Mouse (Mus musculus) myocyte (in vitro differentiated cells): ENCODE results near the gene Adcy9. TPM values are rescaled to one million over a fixed set of nuclear protein-coding genes. Genes with fewer than 3 reads are reported as not detected.
A peak's percentile ranks its signal among the peaks of the same experiment; 100 is the strongest.

Experiments used
- H3K27me3 ChIP-seq: one replicate; pipeline ENCODE4 v1.6.1; 2011; ENCODE audit not compliant: control insufficient read depth, insufficient read depth, insufficient read length
- H3K36me3 ChIP-seq: one replicate; pipeline ENCODE4 v1.6.1; 2011; ENCODE audit not compliant: control insufficient read depth, insufficient read depth
- H3K4me2 ChIP-seq: one replicate; pipeline ENCODE4 v1.6.1; 2011; ENCODE audit warnings: low read depth, control low read depth
- H3K4me3 ChIP-seq: one replicate; pipeline ENCODE4 v1.5.1; 2011; ENCODE audit warnings: mild to moderate bottlenecking, control low read depth, moderate library complexity
- H3K79me2 ChIP-seq: one replicate; pipeline ENCODE4 v1.6.1; 2011; ENCODE audit not compliant: control insufficient read depth, insufficient read depth
- H3ac ChIP-seq: one replicate; pipeline ENCODE4 v1.6.1; 2011; ENCODE audit not compliant: control insufficient read depth, insufficient read length
- CEBPB ChIP-seq: IDR thresholded peaks from 2 replicates; pipeline ENCODE4 v1.6.1; 2011; ENCODE audit warnings: mild to moderate bottlenecking, moderate library complexity; ENCODE audit not compliant: poor library complexity, insufficient read depth, severe bottlenecking
- E2F4 ChIP-seq: IDR thresholded peaks from one replicate; pipeline ENCODE4 v1.6.1; 2011; ENCODE audit warnings: mild to moderate bottlenecking, control low read depth, moderate library complexity; ENCODE audit not compliant: insufficient read depth
- MAX ChIP-seq: IDR thresholded peaks from one replicate; pipeline ENCODE4 v1.6.1; 2011; ENCODE audit warnings: low read depth, mild to moderate bottlenecking, control low read depth
- MYOD1 ChIP-seq, 3 experiments: IDR thresholded peaks; one replicate each; pipeline ENCODE4 v1.6.1; 2011; ENCODE audit warnings: control low read depth in 2 of 3, low read depth in 2 of 3, mild to moderate bottlenecking in 2 of 3, moderate library complexity in 1 of 3; ENCODE audit not compliant: insufficient read length in 2 of 3, control insufficient read depth in 1 of 3
- MYOG ChIP-seq, 3 experiments: IDR thresholded peaks; one replicate each; pipeline ENCODE4 v1.6.1; 2011; ENCODE audit warnings: control low read depth in 2 of 3, low read depth in 2 of 3, mild to moderate bottlenecking in 2 of 3; ENCODE audit not compliant: insufficient read length in 2 of 3, control insufficient read depth in 1 of 3, insufficient read depth in 1 of 3
- POLR2A ChIP-seq: IDR thresholded peaks from one replicate; pipeline ENCODE4 v1.6.1; 2011; ENCODE audit warnings: low read depth, mild to moderate bottlenecking, control low read depth, moderate library complexity; ENCODE audit not compliant: insufficient read length
- POLR2AphosphoS2 ChIP-seq: IDR thresholded peaks from one replicate; pipeline ENCODE4 v1.6.1; 2011; ENCODE audit warnings: low read depth, control low read depth; ENCODE audit not compliant: insufficient read length
- REST ChIP-seq: IDR thresholded peaks from one replicate; pipeline ENCODE4 v1.6.1; 2011; ENCODE audit warnings: mild to moderate bottlenecking, control low read depth, moderate library complexity; ENCODE audit not compliant: insufficient read depth, insufficient read length
- SRF ChIP-seq: IDR thresholded peaks from one replicate; pipeline ENCODE4 v1.6.1; 2011; ENCODE audit warnings: low read depth; ENCODE audit not compliant: control insufficient read depth, insufficient read length
- TCF12 ChIP-seq: IDR thresholded peaks from one replicate; pipeline ENCODE4 v1.6.1; 2011; ENCODE audit warnings: mild to moderate bottlenecking, control low read depth; ENCODE audit not compliant: poor library complexity, insufficient read depth, severe bottlenecking
- TCF3 ChIP-seq: IDR thresholded peaks from one replicate; pipeline ENCODE4 v1.6.1; 2011; ENCODE audit warnings: low read depth, control low read depth; ENCODE audit not compliant: insufficient read length
- USF1 ChIP-seq: IDR thresholded peaks from one replicate; pipeline ENCODE4 v1.6.1; 2011; ENCODE audit warnings: low read depth, mild to moderate bottlenecking, control low read depth, moderate library complexity
- polyA plus RNA-seq: library from polyadenylated mRNA; unstranded; fragments of >200 nt; fragmentation: generic; extraction: Trizol; gene quantifications from one replicate; pipeline ENCODE4 v1.2.1, GENCODE M21; 2012; ENCODE audit warnings: missing spikeins

The Adcy9 gene
- 4.6 TPM for polyA plus RNA-seq

- Histone ChIP-seq H3K4me2 (peak within 1 kb of the TSS; percentile 79), H3K36me3 (no peaks in the 10 kb centered on the region), H3K4me3 (peak within 1 kb of the TSS; percentile 20), H3K79me2 (no peaks in the 10 kb centered on the region), H3ac (peak within 1 kb of the TSS; percentile 94), H3K27me3 (no peaks in the 10 kb centered on the region)
- TF ChIP-seq SRF (no peak), POLR2AphosphoS2 (peak; percentile 74), TCF12 (no peak), USF1 (no peak), E2F4 (no peak), POLR2A (peak; percentile 71)
Observed at GRCm38 (mm10) chr16:4420298-4421054, at the start of gene Adcy9. TSS of gene Adcy9 (minus strand) at chr16:4420498.

- peak overlapping the region; percentile 76 for H3K4me2 ChIP-seq
- no peaks in the 10 kb centered on the region for H3K27me3 ChIP-seq
- no peaks in the 10 kb centered on the region for H3K36me3 ChIP-seq
- H3K4me3 ChIP-seq: no peak overlapping the region
- TF ChIP-seq E2F4 (no peak), MAX (no peak), MYOG (IDR thresholded peaks at IDR 0.05; ENCODE audit: control insufficient read depth in 1 of 3, insufficient read depth in 1 of 3, insufficient read length in 2 of 3, low read depth in 2 of 3) (peak in 1 of 3 experiments; percentile 23)
- no peak overlapping the region for H3ac ChIP-seq
- no peaks in the 10 kb centered on the region for H3K79me2 ChIP-seq
Observed at GRCm38 (mm10) chr16:4469599-4470352, 49.5 kb upstream of the Adcy9 start.

GRCm38 (mm10) chr16:4464529-4465089 lies 44.3 kb upstream of the Adcy9 start:
- Histone ChIP-seq H3K4me2 (no peak overlapping the region), H3K4me3 (no peak overlapping the region), H3ac (no peak overlapping the region), H3K79me2 (no peaks in the 10 kb centered on the region), H3K36me3 (no peaks in the 10 kb centered on the region), H3K27me3 (no peaks in the 10 kb centered on the region)
- no peak for TF ChIP-seq E2F4
- TF ChIP-seq REST: no peak
- TF ChIP-seq MYOD1 (IDR thresholded peaks at IDR 0.05; ENCODE audit: control insufficient read depth in 1 of 3, insufficient read length in 2 of 3, low read depth in 2 of 3): no peak
- TF ChIP-seq MAX: no peak
- no peak for TF ChIP-seq POLR2AphosphoS2
- TF ChIP-seq MYOG (IDR thresholded peaks at IDR 0.05; ENCODE audit: control insufficient read depth in 1 of 3, insufficient read depth in 1 of 3, insufficient read length in 2 of 3, low read depth in 2 of 3): no peak
- TF ChIP-seq POLR2A: no peak
- no peak for TF ChIP-seq TCF12
- TF ChIP-seq SRF: no peak
- TF ChIP-seq CEBPB: no peak
- no peak for TF ChIP-seq USF1
- no peak for TF ChIP-seq TCF3

- no peaks in the 10 kb centered on the region for H3K36me3 ChIP-seq
- no peak overlapping the region for H3K4me3 ChIP-seq
- no peaks in the 10 kb centered on the region for H3K79me2 ChIP-seq
- no peaks in the 10 kb centered on the region for H3K27me3 ChIP-seq
- H3ac ChIP-seq: no peak overlapping the region
- no peak overlapping the region for H3K4me2 ChIP-seq
- TF ChIP-seq TCF3 (no peak), REST (no peak), USF1 (no peak), MAX (no peak), MYOD1 (IDR thresholded peaks at IDR 0.05; ENCODE audit: control insufficient read depth in 1 of 3, insufficient read length in 2 of 3, low read depth in 2 of 3) (no peak), POLR2A (no peak), E2F4 (no peak), MYOG (IDR thresholded peaks at IDR 0.05; ENCODE audit: control insufficient read depth in 1 of 3, insufficient read depth in 1 of 3, insufficient read length in 2 of 3, low read depth in 2 of 3) (no peak), SRF (no peak)
Observed at GRCm38 (mm10) chr16:4457927-4458326, 37.6 kb upstream of the Adcy9 start.

- peak overlapping the region; percentile 77 for H3K4me2 ChIP-seq
- H3K36me3 ChIP-seq: no peaks in the 10 kb centered on the region
- H3ac ChIP-seq: no peak overlapping the region
- TF ChIP-seq MAX (no peak), POLR2A (no peak), MYOD1 (IDR thresholded peaks at IDR 0.05; ENCODE audit: control insufficient read depth in 1 of 3, insufficient read length in 2 of 3, low read depth in 2 of 3) (no peak), USF1 (no peak), REST (no peak), POLR2AphosphoS2 (no peak), MYOG (IDR thresholded peaks at IDR 0.05; ENCODE audit: control insufficient read depth in 1 of 3, insufficient read depth in 1 of 3, insufficient read length in 2 of 3, low read depth in 2 of 3) (no peak), TCF3 (no peak), SRF (no peak)
- H3K79me2 ChIP-seq: no peaks in the 10 kb centered on the region
- H3K4me3 ChIP-seq: no peak overlapping the region
- no peaks in the 10 kb centered on the region for H3K27me3 ChIP-seq
Observed at GRCm38 (mm10) chr16:4456391-4456790, 36.1 kb upstream of the Adcy9 start.
